Mouse (Mus musculus): Measurements from ENCODE around the gene Lamtor2. TPM values are rescaled to one million over a fixed set of nuclear protein-coding genes. Genes with fewer than 3 reads are reported as not detected.

The Lamtor2 gene
- polyA plus RNA-seq, 1 experiment from 2014 or later, result 76.1 TPM

DNA sequence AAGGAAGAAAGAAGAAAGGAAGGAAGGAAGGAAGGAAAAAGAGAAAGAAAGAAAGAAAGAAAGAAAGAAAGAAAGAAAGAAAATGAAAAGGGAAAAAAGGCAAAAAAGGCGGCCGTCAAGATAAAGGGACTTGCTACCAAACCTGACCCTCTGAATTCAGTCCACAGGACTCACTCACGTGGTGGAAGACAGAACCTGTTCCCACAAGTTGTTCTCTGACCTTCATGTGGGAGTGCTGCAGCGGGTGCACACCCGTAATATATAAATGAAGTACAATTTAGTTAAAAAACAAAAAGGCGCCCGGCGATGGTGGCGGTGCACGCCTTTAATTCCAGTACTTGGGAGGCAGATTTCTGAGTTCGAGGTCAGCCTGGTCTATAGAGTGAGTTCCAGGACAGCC lies 24.2 kb downstream of the Lamtor2 start:
- Histone ChIP-seq H3K27me3 (ENCODE audit: control insufficient read depth, insufficient read depth, low read length) (no peaks in the 10 kb centered on the region), H3K36me3 (ENCODE audit: control insufficient read depth, insufficient read depth, low read length) (0 out of 2 replicates have a peak, but pooled peaks cover 6% of the 10 kb centered on the region), H3K4me2 (replicated peaks; ENCODE audit: low read depth, low read length) (no peak overlapping the region), H3K4me1 (replicated peaks; ENCODE audit: control insufficient read depth, insufficient read depth, low read length) (peaks cover 8% of the 10 kb centered on the region), H3K4me3 (ENCODE audit: low read depth, low read length) (no peak overlapping the region), H3K9me3 (ENCODE audit: control insufficient read depth, low read length) (no peaks in the 10 kb centered on the region), H3K27ac (ENCODE audit: low read depth, low read length) (no peak overlapping the region), H3K9ac (ENCODE audit: low read depth, low read length) (no peak overlapping the region)
- ATAC-seq (ENCODE audit: low FRiP score) (no peak), DNase-seq (ENCODE audit: low spot score) (no peak)
- 87% methylated on average over 11 of the region's 11 CpGs for WGBS

DNA sequence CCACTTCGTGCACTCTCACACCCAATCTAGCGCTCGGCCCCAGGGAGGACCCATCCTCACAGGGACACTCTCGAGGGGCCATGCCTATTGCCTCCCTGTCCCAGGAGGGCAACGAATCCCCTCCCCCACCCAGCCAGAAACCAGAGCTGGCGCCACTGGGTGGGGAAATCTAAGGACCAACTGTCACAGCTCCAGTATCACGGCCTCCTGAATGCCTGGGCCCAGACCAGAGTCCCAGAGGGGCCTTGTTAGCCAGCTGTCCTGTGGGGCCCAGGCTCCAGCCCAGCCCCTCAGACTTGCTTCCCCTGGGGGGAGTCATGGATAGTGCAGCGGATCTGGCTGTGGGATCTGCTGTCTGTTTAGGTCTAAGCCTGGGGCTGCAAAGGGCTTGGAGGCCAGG lies 25.3 kb downstream of the Lamtor2 start:
- peak overlapping the region; percentile 10; the same call in 1 of the 2 replicates for H3K4me3 ChIP-seq (ENCODE audit: low read depth, low read length)
- H3K36me3 ChIP-seq (ENCODE audit: control insufficient read depth, insufficient read depth, low read length), result 0 out of 2 replicates have a peak, but pooled peaks cover 6% of the 10 kb centered on the region
- DNase-seq (ENCODE audit: low spot score) (no peak), ATAC-seq (ENCODE audit: low FRiP score) (no peak)
- H3K9ac ChIP-seq (ENCODE audit: low read depth, low read length), result peak overlapping the region; percentile 41
- H3K4me2 ChIP-seq (replicated peaks; ENCODE audit: low read depth, low read length), result peak overlapping the region; percentile 37
- no peaks in the 10 kb centered on the region for H3K9me3 ChIP-seq (ENCODE audit: control insufficient read depth, low read length)
- H3K27me3 ChIP-seq (ENCODE audit: control insufficient read depth, insufficient read depth, low read length), result no peaks in the 10 kb centered on the region
- peaks cover 8% of the 10 kb centered on the region for H3K4me1 ChIP-seq (replicated peaks; ENCODE audit: control insufficient read depth, insufficient read depth, low read length)
- 31% methylated on average over 8 of the region's 8 CpGs for WGBS
- H3K27ac ChIP-seq (ENCODE audit: low read depth, low read length), result peak overlapping the region; percentile 74

DNA sequence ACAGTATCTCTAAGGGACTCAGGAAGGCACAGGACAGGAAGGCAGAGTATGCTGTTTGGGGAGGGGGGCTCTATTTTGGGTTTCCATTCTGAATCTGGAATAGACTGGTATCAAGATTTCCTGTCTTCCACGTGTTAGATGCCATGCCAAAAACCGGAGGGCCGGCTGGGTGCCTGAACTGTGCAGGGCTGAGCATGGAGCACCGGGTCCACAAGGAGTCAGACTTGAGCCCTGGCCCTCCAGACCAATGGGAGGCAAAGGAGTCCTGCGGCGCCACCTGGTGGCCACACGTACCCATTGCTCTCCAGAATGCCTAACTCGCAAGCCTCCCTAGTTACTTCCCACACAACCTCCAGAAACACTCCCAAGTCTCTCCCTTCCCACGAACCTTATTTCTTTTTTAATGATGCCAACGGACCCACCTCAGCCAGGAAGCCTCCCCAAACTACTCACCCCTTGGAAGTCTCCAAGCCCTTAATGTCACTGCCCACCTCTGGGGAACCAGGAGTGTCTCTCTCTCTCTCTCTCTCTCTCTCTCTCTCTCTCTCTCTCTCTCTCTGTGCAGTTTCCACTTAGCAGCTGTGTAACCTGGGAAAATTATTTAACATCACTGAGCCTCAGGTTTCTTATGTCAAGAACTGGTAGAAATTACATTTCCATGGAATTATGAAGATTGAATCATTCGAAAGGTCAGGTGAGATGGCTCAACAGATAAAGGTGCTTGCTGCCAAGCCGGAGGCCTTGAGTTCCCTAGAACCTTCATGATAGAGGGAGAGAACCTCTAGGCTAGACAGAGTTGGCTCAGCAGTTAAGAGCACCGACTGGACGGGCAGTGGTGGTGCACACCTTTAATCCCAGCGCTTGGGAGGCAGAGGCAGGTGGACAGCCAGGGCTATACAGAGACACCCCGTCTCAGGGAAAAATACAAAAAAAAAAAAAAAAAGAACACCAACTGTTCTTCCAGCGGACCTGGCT lies 26.4 kb downstream of the Lamtor2 start:
- 0 out of 2 replicates have a peak, but pooled peaks cover 6% of the 10 kb centered on the region for H3K36me3 ChIP-seq (ENCODE audit: control insufficient read depth, insufficient read depth, low read length)
- no peak overlapping the region for H3K4me3 ChIP-seq (ENCODE audit: low read depth, low read length)
- H3K4me1 ChIP-seq (replicated peaks; ENCODE audit: control insufficient read depth, insufficient read depth, low read length), result peaks cover 8% of the 10 kb centered on the region
- no peak overlapping the region for H3K9ac ChIP-seq (ENCODE audit: low read depth, low read length)
- DNase-seq (ENCODE audit: low spot score), result peak; percentile 97
- peak; percentile 56; the same call in 1 of the 2 replicates for ATAC-seq (ENCODE audit: low FRiP score)
- no peak overlapping the region for H3K27ac ChIP-seq (ENCODE audit: low read depth, low read length)
- no peaks in the 10 kb centered on the region for H3K9me3 ChIP-seq (ENCODE audit: control insufficient read depth, low read length)
- H3K4me2 ChIP-seq (replicated peaks; ENCODE audit: low read depth, low read length), result 0 out of 2 replicates have a peak overlapping the region, but pooled peaks have one; percentile 3
- 36% methylated on average over 17 of the region's 17 CpGs for WGBS
- H3K27me3 ChIP-seq (ENCODE audit: control insufficient read depth, insufficient read depth, low read length), result no peaks in the 10 kb centered on the region

DNA sequence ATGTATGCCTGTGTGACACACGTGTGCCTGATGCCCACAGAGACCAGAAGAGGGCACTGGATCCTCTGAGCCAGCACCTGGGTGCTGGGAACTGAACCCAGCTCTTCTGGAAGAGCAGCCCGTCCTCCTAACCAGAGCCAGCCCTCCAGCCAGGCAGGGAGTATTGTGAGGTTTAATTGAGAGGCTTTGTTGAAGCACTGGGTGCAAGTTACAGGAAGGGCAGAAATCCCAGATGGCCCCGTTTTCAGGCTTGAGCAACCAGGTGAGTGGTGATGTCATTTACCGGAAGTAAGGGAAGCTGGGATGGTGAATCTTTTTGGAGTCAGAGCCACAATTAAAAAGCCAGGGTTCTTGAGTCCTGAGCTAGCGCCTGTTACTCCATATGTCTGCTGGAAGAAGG lies 27.9 kb downstream of the Lamtor2 start:
- Histone ChIP-seq H3K4me1 (replicated peaks; ENCODE audit: control insufficient read depth, insufficient read depth, low read length) (peaks cover 8% of the 10 kb centered on the region), H3K4me3 (ENCODE audit: low read depth, low read length) (no peak overlapping the region), H3K9ac (ENCODE audit: low read depth, low read length) (no peak overlapping the region), H3K27ac (ENCODE audit: low read depth, low read length) (no peak overlapping the region), H3K36me3 (ENCODE audit: control insufficient read depth, insufficient read depth, low read length) (0 out of 2 replicates have a peak, but pooled peaks cover 6% of the 10 kb centered on the region), H3K27me3 (ENCODE audit: control insufficient read depth, insufficient read depth, low read length) (no peaks in the 10 kb centered on the region), H3K9me3 (ENCODE audit: control insufficient read depth, low read length) (no peaks in the 10 kb centered on the region), H3K4me2 (replicated peaks; ENCODE audit: low read depth, low read length) (no peak overlapping the region)
- DNase-seq (ENCODE audit: low spot score) (no peak), ATAC-seq (ENCODE audit: low FRiP score) (no peak)
- 84% methylated on average over 5 of the region's 5 CpGs for WGBS

DNA sequence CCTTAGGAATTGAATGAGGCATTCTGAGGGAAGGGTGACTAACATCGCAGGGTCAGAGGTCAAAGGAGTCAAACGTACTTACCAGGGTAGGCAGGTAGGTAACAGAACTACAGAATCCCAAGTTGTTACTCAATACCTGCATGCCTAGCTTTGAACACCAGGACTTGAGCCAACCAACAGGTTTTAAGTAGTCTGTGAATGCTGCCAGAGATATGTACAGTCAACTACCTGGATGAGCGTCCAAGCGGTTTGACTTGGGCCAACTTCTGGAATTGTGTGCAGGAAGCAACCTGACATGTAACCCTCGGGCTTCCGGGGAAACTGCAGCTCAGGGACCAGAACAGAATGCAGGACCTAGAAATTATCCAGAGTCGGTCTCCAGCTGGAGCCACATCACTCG lies 29.8 kb downstream of the Lamtor2 start:
- WGBS, result 87% methylated on average over 8 of the region's 8 CpGs

DNA sequence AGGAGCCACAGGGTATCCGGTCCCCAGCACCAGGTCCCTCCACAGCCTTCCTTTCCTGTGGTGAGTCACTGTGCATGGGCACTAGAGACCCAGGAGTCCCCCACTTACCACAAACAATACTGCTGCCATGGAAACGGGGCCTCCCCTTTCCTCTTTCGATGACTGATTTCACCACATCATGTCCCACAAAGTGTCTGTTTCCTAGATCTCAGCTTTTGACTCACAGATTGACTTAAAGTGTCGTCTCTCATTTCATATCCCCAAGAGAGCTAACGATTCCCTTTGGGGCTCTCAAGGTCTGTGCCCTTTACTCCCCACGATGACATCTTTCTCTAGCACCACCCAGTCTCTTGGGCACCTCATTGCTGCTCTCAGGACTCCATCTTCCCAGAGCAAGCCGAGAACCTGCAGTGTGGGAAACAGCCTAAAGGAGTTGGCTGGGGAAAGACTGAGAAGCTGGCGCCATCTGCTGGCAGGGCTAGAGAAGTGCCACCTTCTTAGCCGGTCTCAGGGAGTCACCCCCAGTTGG lies 31.0 kb downstream of the Lamtor2 start:
- WGBS, result 32% methylated on average over 9 of the region's 9 CpGs
- Histone ChIP-seq H3K27me3 (ENCODE audit: control insufficient read depth, insufficient read depth, low read length) (no peaks in the 10 kb centered on the region), H3K9ac (ENCODE audit: low read depth, low read length) (no peak overlapping the region), H3K36me3 (ENCODE audit: control insufficient read depth, insufficient read depth, low read length) (0 out of 2 replicates have a peak, but pooled peaks cover 6% of the 10 kb centered on the region), H3K4me1 (replicated peaks; ENCODE audit: control insufficient read depth, insufficient read depth, low read length) (no peaks in the 10 kb centered on the region; the same call in none of the 2 replicates), H3K9me3 (ENCODE audit: control insufficient read depth, low read length) (no peaks in the 10 kb centered on the region), H3K4me3 (ENCODE audit: low read depth, low read length) (no peak overlapping the region), H3K4me2 (replicated peaks; ENCODE audit: low read depth, low read length) (no peak overlapping the region), H3K27ac (ENCODE audit: low read depth, low read length) (no peak overlapping the region)
- ATAC-seq (ENCODE audit: low FRiP score) (peak; percentile 44; the same call in 1 of the 2 replicates), DNase-seq (ENCODE audit: low spot score) (peak; percentile 83)

More for the DNA sequence above, 29.8 kb downstream of the Lamtor2 start:
- 0 out of 2 replicates have a peak, but pooled peaks cover 6% of the 10 kb centered on the region for H3K36me3 ChIP-seq (ENCODE audit: control insufficient read depth, insufficient read depth, low read length)
- H3K4me2 ChIP-seq (replicated peaks; ENCODE audit: low read depth, low read length), result no peak overlapping the region
- DNase-seq (ENCODE audit: low spot score) (no peak), ATAC-seq (ENCODE audit: low FRiP score) (no peak)
- no peak overlapping the region for H3K9ac ChIP-seq (ENCODE audit: low read depth, low read length)
- no peak overlapping the region for H3K27ac ChIP-seq (ENCODE audit: low read depth, low read length)
- H3K27me3 ChIP-seq (ENCODE audit: control insufficient read depth, insufficient read depth, low read length), result no peaks in the 10 kb centered on the region
- H3K4me1 ChIP-seq (replicated peaks; ENCODE audit: control insufficient read depth, insufficient read depth, low read length), result peaks cover 5% of the 10 kb centered on the region
- H3K9me3 ChIP-seq (ENCODE audit: control insufficient read depth, low read length), result no peaks in the 10 kb centered on the region
- H3K4me3 ChIP-seq (ENCODE audit: low read depth, low read length), result no peak overlapping the region

DNA sequence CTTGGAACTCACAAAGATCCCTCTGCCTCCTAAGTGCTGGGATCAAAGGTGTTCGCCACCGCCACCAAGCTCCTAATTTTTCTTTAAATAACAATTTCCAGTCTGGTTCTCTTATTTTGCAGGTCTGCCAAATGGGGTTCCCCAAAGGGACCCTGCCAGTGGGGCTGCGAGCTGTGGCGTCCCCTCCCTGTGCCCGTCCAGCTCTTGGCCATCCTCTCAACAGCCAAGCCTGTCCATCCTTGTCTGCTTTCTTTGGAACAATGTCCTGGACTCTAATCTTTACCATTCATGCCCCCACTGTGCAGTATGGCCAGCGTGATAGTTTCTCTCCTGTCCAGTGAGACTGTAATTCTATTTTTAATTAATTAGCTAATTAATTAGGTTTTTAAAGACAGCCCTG lies 31.7 kb downstream of the Lamtor2 start:
- H3K27me3 ChIP-seq (ENCODE audit: control insufficient read depth, insufficient read depth, low read length), result no peaks in the 10 kb centered on the region
- DNase-seq (ENCODE audit: low spot score), result no peak
- no peaks in the 10 kb centered on the region for H3K9me3 ChIP-seq (ENCODE audit: control insufficient read depth, low read length)
- H3K9ac ChIP-seq (ENCODE audit: low read depth, low read length), result no peak overlapping the region
- no peak overlapping the region for H3K27ac ChIP-seq (ENCODE audit: low read depth, low read length)
- ATAC-seq (ENCODE audit: low FRiP score), result no peak
- no peak overlapping the region for H3K4me3 ChIP-seq (ENCODE audit: low read depth, low read length)
- 0 out of 2 replicates have a peak, but pooled peaks cover 6% of the 10 kb centered on the region for H3K36me3 ChIP-seq (ENCODE audit: control insufficient read depth, insufficient read depth, low read length)
- WGBS, result 88% methylated on average over 6 of the region's 6 CpGs
- no peak overlapping the region for H3K4me2 ChIP-seq (replicated peaks; ENCODE audit: low read depth, low read length)
- H3K4me1 ChIP-seq (replicated peaks; ENCODE audit: control insufficient read depth, insufficient read depth, low read length), result no peaks in the 10 kb centered on the region; the same call in none of the 2 replicates

DNA sequence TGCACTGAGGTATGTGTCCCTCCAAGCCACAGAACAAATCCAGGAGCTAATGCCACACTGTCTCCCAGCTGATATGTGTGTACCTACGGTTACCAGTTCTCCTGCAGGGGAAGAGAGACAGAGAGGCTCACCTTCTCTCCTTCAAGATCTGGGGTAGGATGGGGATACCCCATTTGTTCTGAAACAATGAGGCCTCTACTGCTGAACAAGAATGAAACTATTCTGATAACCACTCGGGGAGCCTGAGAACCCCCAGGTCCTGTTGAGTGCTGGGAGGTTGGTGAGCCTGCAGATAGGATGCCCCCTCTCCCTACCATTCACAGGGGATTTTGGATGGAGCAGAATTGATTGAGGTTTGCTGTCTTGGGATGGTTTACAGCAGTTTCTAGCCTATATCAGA lies 32.8 kb downstream of the Lamtor2 start:
- 88% methylated on average over 2 of the region's 2 CpGs for WGBS

More for the DNA sequence above, 32.8 kb downstream of the Lamtor2 start:
- H3K9ac ChIP-seq (ENCODE audit: low read depth, low read length), result no peak overlapping the region
- no peak overlapping the region for H3K27ac ChIP-seq (ENCODE audit: low read depth, low read length)
- 0 out of 2 replicates have a peak, but pooled peaks cover 5% of the 10 kb centered on the region for H3K36me3 ChIP-seq (ENCODE audit: control insufficient read depth, insufficient read depth, low read length)
- H3K4me2 ChIP-seq (replicated peaks; ENCODE audit: low read depth, low read length), result no peak overlapping the region
- ATAC-seq (ENCODE audit: low FRiP score), result no peak
- no peaks in the 10 kb centered on the region; the same call in 1 of the 2 replicates for H3K4me1 ChIP-seq (replicated peaks; ENCODE audit: control insufficient read depth, insufficient read depth, low read length)
- no peak for DNase-seq (ENCODE audit: low spot score)
- H3K9me3 ChIP-seq (ENCODE audit: control insufficient read depth, low read length), result no peaks in the 10 kb centered on the region
- H3K4me3 ChIP-seq (ENCODE audit: low read depth, low read length), result no peak overlapping the region
- H3K27me3 ChIP-seq (ENCODE audit: control insufficient read depth, insufficient read depth, low read length), result no peaks in the 10 kb centered on the region
